Mouse (Mus musculus) G1E (cell line): ENCODE data around the gene Ddx49.

Source experiments
- CTCF ChIP-seq: IDR thresholded peaks from 2 replicates; pipeline ENCODE4 v1.5.1; 2012; ENCODE audit warnings: low read depth, low read length, inconsistent platforms, mixed read lengths
- GATA1 ChIP-seq: IDR thresholded peaks from 2 replicates; pipeline ENCODE4 v1.6.1; 2012; ENCODE audit warnings: borderline replicate concordance, low read length, inconsistent platforms, mixed read lengths
- GATA2 ChIP-seq: IDR thresholded peaks from 2 replicates; pipeline ENCODE4 v1.6.1; 2012; ENCODE audit warnings: low read depth, low read length, inconsistent platforms, borderline replicate concordance
- POLR2AphosphoS5 ChIP-seq: IDR thresholded peaks from 2 replicates; pipeline ENCODE4 v1.6.1; 2012; ENCODE audit warnings: low read depth, low read length, inconsistent platforms; ENCODE audit not compliant: insufficient replicate concordance

- no peak for TF ChIP-seq CTCF
- TF ChIP-seq POLR2AphosphoS5: no peak
- no peak for TF ChIP-seq GATA2
- TF ChIP-seq GATA1: no peak
Observed at GRCm38 (mm10) chr8:70352000-70352384, 49.7 kb upstream of the Ddx49 start.
